Mouse (Mus musculus) liver, adult 2 months (tissue): ENCODE data around the gene Hs1bp3.

Source experiments
- CTCF ChIP-seq: fragments of 200-500 bp; IDR thresholded peaks from 2 replicates; pipeline ENCODE4 v1.5.1; 2011; ENCODE audit warnings: low read depth, low read length, control low read depth
- POLR2A ChIP-seq: fragments of 200-500 bp; IDR thresholded peaks from 2 replicates; pipeline ENCODE4 v1.6.1; 2011; ENCODE audit warnings: low read length, control low read depth; ENCODE audit not compliant: insufficient read depth; ENCODE audit errors: extremely low read depth

DNA sequence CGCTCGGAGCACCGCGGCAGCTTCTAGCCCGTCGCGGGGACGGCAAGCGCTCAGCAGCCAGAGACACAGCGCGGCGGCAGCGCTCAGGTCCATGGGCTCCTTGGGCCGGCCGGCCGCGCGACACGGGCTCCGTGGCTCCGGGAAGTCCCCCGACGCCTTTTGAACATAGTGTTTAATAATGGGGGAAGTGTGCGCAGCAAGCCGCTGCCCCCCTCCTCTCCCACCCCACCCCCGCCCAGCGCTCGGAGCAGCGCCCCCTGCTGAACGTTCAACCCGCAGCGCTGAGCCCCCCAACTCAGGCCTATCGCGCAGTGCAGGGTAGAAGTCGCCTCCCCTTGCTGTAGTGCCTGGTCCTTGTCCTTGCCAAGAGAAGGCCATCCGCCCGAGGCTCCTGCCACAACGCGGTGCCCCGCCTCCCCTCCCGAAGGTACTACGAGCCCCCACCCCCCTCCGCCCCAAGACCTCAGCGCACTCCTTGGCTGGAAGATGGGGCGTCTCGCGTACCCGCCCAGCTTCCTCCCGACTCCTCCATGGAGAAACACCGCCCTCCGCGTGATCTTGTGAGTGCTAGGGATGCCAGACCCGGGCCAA is 11.3 kb upstream of the Hs1bp3 start, which contains the start of gene Gdf7:
- peak; percentile 24; the same call in 1 of the 2 replicates for TF ChIP-seq CTCF
- TF ChIP-seq POLR2A = no peak
